Mouse (Mus musculus) spleen, adult 2 months (tissue): Measurements from ENCODE around the gene D17Wsu92e. TPM values are rescaled to one million over a fixed set of nuclear protein-coding genes. Genes with fewer than 3 reads are reported as not detected.

Experiments used
- DNase-seq, 2 experiments: peaks; one replicate each; pipeline versions ENCODE4 v3.0.0 to v3.0.0-alpha.2; 2012 to 2021; ENCODE audit warnings: low spot score in 2 of 2, low read depth in 1 of 2
- H3K27ac ChIP-seq: fragments of 200-500 bp; 2 replicates; pipeline ENCODE4 v1.5.1; 2012; ENCODE audit warnings: low read length, inconsistent platforms; ENCODE audit not compliant: insufficient read depth
- H3K27me3 ChIP-seq: fragments of 200-500 bp; 2 replicates; pipeline ENCODE4 v1.6.1; 2012; ENCODE audit warnings: mild to moderate bottlenecking, moderate library complexity, low read length, inconsistent platforms; ENCODE audit not compliant: control insufficient read depth, insufficient read depth
- H3K36me3 ChIP-seq: fragments of 200-500 bp; 2 replicates; pipeline ENCODE4 v1.6.1; 2012; ENCODE audit warnings: mild to moderate bottlenecking, low read length, inconsistent platforms; ENCODE audit not compliant: control insufficient read depth, insufficient read depth
- H3K4me1 ChIP-seq: fragments of 200-500 bp; 2 replicates; pipeline ENCODE4 v1.6.1; 2011; ENCODE audit warnings: inconsistent platforms; ENCODE audit not compliant: control insufficient read depth, insufficient read depth, insufficient read length
- H3K4me3 ChIP-seq: fragments of 200-500 bp; 2 replicates; pipeline ENCODE4 v1.5.1; 2011; ENCODE audit warnings: mild to moderate bottlenecking, inconsistent platforms; ENCODE audit not compliant: insufficient read depth, insufficient read length; ENCODE audit errors: extremely low read depth
- CTCF ChIP-seq: fragments of 200-500 bp; IDR thresholded peaks from 2 replicates; pipeline ENCODE4 v1.5.1; 2011; ENCODE audit warnings: mild to moderate bottlenecking, inconsistent platforms; ENCODE audit not compliant: insufficient read depth, insufficient read length, insufficient replicate concordance; ENCODE audit errors: extremely low read depth
- POLR2A ChIP-seq: fragments of 200-500 bp; IDR thresholded peaks from 2 replicates; pipeline ENCODE4 v1.6.1; 2011; ENCODE audit warnings: low read depth, low read length, inconsistent platforms
- WGBS: fragments of 180-500 bp; shearing (Covaris S2); methylation state at CpG from one replicate; pipeline ENCODE4 v1.1.7; 2018; 5-methylcytosine and 5-hydroxymethylcytosine counted together
- polyA plus RNA-seq: library from polyadenylated mRNA; depleted of rRNA; stranded (reverse); fragments of >200 nt; gene quantifications from 2 replicates; pipeline ENCODE4 v1.2.3, GENCODE M21; 2012

The D17Wsu92e gene
- polyA plus RNA-seq, 1 experiment, result 63.8 TPM

DNA sequence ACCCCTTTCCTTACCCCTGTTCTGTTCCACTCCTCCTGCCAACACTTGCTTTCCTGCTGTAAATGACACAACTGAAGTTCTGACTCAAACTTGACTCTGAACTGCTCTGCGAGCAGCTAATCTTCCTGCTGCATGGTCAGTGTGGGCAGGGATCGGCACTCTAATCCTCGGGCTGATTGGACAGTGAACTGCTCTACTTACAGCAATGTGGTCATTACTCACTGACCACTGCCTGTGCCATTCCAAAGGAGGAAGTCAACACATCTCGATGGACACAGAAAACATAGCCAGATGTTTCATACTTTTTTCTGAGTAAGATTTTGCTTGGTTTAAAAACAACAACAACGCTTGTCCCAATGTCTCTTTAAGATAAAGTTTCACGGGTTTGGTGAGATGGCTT, 55.4 kb downstream of the D17Wsu92e start:
- Histone ChIP-seq H3K36me3 (peaks cover 19% of the 10 kb centered on the region), H3K4me3 (no peak overlapping the region), H3K27ac (no peak overlapping the region)

DNA sequence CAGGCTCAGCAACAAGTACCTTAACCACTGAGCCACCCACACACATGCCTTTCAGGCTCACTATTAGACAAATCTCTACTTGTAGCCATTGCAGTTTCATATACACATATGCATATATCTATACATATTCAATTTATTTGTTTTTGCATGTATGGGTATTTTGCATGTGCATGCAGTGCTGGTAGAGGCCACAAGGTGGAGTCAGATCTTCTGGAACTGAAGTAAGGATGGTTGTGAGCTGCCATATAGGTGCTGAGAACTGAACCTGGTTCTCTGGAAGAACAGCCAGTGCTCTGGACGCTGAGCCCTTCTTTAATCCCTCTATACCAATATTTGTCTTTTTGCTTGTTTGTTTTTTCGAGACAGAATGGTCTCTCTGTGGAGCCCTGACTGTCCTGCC, 56.0 kb downstream of the D17Wsu92e start:
- WGBS, result 98% methylated on average over 2 of the region's 2 CpGs
- H3K36me3 ChIP-seq, result peaks cover 19% of the 10 kb centered on the region
- no peak for DNase-seq

More for the DNA sequence above, 55.4 kb downstream of the D17Wsu92e start:
- no peak for DNase-seq
- WGBS, result 96% methylated on average over 6 of the region's 6 CpGs
- no peak for TF ChIP-seq CTCF
- no peak for TF ChIP-seq POLR2A
- Histone ChIP-seq H3K27me3 (no peaks in the 10 kb centered on the region), H3K4me1 (no peaks in the 10 kb centered on the region)

DNA sequence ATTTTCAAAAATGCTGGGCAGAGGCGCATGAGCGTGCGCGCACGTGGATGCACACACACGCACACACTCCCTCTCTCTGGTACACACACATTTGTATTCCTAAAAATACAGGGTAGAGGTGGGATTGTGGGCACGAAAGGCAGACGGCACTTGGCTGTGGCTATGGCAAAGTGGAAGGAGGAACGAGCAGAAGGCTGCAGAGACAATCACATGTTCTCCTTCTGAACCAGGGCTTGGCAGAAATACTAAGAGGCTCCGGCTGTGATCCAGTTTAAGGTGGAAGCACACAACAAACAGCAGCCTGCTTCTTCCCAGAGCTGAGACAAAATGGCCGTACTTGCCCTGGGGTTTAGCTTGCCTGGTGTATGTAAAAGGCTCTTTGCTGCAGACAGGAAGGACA, 57.6 kb downstream of the D17Wsu92e start:
- Histone ChIP-seq H3K36me3 (peaks cover 15% of the 10 kb centered on the region), H3K27me3 (no peaks in the 10 kb centered on the region), H3K27ac (no peak overlapping the region), H3K4me3 (no peak overlapping the region), H3K4me1 (no peaks in the 10 kb centered on the region)
- no peak for DNase-seq
- WGBS, result 96% methylated on average over 11 of the region's 11 CpGs
- TF ChIP-seq POLR2A (no peak), CTCF (no peak)

More for the DNA sequence above, 56.0 kb downstream of the D17Wsu92e start:
- Histone ChIP-seq H3K4me1 (no peaks in the 10 kb centered on the region), H3K27ac (no peak overlapping the region), H3K4me3 (no peak overlapping the region), H3K27me3 (no peaks in the 10 kb centered on the region)
- TF ChIP-seq CTCF, result no peak

DNA sequence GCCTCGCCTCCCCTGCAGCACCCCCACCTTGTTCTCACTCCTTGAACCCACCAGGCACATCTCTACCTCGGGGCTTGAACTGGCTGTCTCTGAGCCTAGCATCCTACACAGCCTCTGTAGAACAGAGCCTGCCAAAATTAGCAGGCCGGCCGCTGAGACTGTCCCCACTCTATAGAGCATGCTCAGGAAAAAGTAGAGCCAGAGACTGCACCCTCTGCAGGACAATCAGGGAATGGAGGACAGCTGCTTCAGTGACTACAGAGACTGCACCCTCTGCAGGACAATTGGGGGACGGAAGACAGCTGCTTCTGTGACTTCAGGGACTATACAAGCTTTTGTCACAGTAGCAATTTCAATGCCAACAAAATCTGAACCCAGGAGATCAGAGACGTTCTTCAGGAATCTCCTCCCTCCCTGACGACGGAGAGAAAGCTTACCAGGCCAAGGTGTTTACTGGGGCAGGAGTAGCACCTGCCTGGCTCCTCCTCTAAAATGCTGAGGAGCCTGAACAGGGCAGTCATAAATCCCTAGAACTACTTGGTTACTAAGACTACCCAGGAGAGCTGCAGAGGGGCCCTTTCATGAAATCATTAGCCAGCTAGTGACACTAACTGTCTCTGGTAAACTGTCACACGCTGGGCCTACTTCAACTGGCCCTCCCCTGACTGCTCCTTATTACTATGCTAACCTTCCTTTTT, 58.7 kb downstream of the D17Wsu92e start:
- DNase-seq, result peak; percentile 22 to 33
- 55% methylated on average over 9 of the region's 9 CpGs for WGBS

DNA sequence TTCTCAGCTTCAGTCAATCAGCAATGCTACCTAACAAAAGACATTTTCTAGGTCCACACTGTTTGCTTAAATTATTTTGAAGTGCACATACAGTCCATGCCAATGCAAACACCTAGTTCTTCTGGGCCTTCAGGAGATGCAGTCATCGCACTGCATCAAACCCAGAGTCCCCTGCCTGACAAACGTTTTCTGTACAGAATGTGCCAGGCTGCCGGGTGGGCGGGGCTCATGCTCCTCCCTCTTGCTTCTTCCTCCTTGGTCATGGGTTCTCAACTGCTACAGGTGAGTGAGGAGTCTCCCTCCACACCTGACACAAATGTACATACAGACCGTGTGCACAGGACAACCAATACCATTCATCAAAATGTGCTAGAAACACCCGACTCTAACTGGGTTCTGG, 60.3 kb downstream of the D17Wsu92e start:
- no peak for TF ChIP-seq POLR2A
- TF ChIP-seq CTCF, result no peak
- Histone ChIP-seq H3K36me3 (peaks cover 4% of the 10 kb centered on the region; the same call in 1 of the 2 replicates), H3K27ac (no peak overlapping the region), H3K4me3 (no peak overlapping the region), H3K27me3 (no peaks in the 10 kb centered on the region), H3K4me1 (no peaks in the 10 kb centered on the region)
- 84% methylated on average over 6 of the region's 6 CpGs for WGBS
- no peak for DNase-seq

More for the DNA sequence above, 58.7 kb downstream of the D17Wsu92e start:
- Histone ChIP-seq H3K36me3 (peaks cover 11% of the 10 kb centered on the region), H3K27ac (no peak overlapping the region), H3K4me1 (no peaks in the 10 kb centered on the region), H3K4me3 (no peak overlapping the region), H3K27me3 (no peaks in the 10 kb centered on the region)
- no peak for TF ChIP-seq POLR2A
- TF ChIP-seq CTCF, result peak; percentile 69; the same call in 1 of the 2 replicates

DNA sequence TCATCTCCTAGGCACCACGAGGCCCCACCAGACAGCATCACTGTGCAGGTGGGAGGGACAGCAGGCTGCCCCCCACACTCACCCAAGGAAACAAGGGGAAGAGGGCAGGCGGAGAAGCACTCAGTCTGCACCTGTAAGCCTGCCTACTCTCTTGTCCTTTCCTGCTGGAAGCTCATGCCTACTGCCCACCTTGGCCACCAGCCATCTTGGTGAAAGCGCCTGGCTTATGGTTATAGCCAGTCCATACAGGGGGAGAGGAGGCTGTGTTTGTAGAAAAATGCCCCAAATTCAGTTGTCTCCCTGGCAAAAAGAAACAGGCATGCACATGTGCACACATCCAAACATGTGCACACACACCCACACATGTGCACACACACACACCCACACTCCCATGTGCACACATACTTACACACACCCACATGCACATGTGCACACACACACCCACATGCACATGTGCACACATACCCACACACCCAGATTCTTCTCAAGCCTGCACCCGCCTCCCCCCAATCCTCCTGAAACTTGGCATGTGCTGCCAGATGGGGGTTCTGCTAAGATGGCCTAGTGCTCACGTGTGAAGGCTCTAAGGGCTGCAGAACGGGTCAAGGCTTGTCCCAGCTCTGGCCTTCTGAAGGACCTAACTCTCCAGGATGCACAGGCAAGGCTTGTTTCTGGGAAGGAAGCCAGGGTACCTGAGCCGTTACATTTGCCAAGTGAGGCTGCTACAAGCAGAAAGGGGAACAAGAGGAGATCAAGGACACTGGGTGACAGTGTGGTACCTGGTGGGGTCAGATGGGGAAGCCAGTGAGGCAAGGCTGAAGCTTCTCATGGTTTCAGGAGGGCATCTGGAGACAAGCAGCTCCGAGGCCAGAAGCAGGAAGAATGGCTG, 68.9 kb downstream of the D17Wsu92e start:
- WGBS, result 85% methylated on average over 8 of the region's 8 CpGs
- no peak overlapping the region for H3K27ac ChIP-seq
- TF ChIP-seq CTCF (no peak), POLR2A (no peak)
- DNase-seq, result no peak
- no peaks in the 10 kb centered on the region for H3K4me1 ChIP-seq
- no peak overlapping the region for H3K4me3 ChIP-seq
- peaks cover 5% of the 10 kb centered on the region; the same call in 1 of the 2 replicates for H3K36me3 ChIP-seq
- no peaks in the 10 kb centered on the region for H3K27me3 ChIP-seq
